Mouse (Mus musculus): ENCODE results near the gene Cdk5r1. TPM values are rescaled to one million over a fixed set of nuclear protein-coding genes. Genes with fewer than 3 reads are reported as not detected.

The Cdk5r1 gene
- total RNA-seq, 1 experiment = 1.8 TPM

- no peaks in the 10 kb centered on the region for H3K36me3 ChIP-seq (ENCODE audit: control insufficient read depth, insufficient read depth, low read length, poor library complexity, severe bottlenecking)
- peaks cover 1 to 15% of the 10 kb centered on the region in 2 experiments; a peak in 2 of 4 replicates for H3K4me1 ChIP-seq (ENCODE audit: control insufficient read depth in 2 of 2, insufficient read depth in 2 of 2, low read length in 2 of 2, poor library complexity in 1 of 2)
- H3K4me3 ChIP-seq (ENCODE audit: insufficient read depth in 1 of 2, low read depth in 1 of 2, low read length in 2 of 2, poor library complexity in 1 of 2, severe bottlenecking in 1 of 2) = no peak overlapping the region
- TF ChIP-seq HCFC1 (IDR thresholded peaks at IDR 0.05; ENCODE audit: borderline replicate concordance, insufficient read depth, low read length) (no peak), CHD2 (IDR thresholded peaks at IDR 0.05; ENCODE audit: low read depth, low read length) (no peak), ZC3H11A (IDR thresholded peaks at IDR 0.05; ENCODE audit: borderline replicate concordance, low read depth, low read length) (no peak), MAFK (IDR thresholded peaks at IDR 0.05; ENCODE audit: insufficient read depth, low read depth, low read length) (no peak)
- H3K9ac ChIP-seq (ENCODE audit: insufficient read depth, low read depth, low read length, poor library complexity, severe bottlenecking) = no peak overlapping the region
- DNase-seq (ENCODE audit: low read depth, low spot score) = no peak
- in situ Hi-C loops (cut with MboI; ENCODE audit: low sequenced_read_pairs in 2 of 2, unreplicated experiment in 2 of 2) = no loop called here
- no peak overlapping the region for H3K27ac ChIP-seq (ENCODE audit: insufficient read depth, low read depth, low read length, poor library complexity, severe bottlenecking)
- no peaks in the 10 kb centered on the region for H3K9me3 ChIP-seq (ENCODE audit: control insufficient read depth, insufficient read depth, low read depth, low read length)
Observed at GRCm38 (mm10) chr11:80497225-80497919, 20.5 kb downstream of the Cdk5r1 start.

- H3K9ac ChIP-seq (ENCODE audit: insufficient read depth, low read depth, low read length, poor library complexity, severe bottlenecking) = peak overlapping the region; percentile 36; the same call in 1 of the 2 replicates
- H3K27ac ChIP-seq (ENCODE audit: insufficient read depth, low read depth, low read length, poor library complexity, severe bottlenecking) = no peak overlapping the region; the same call in 1 of the 2 replicates
Observed at GRCm38 (mm10) chr11:80498328-80499070, 21.7 kb downstream of the Cdk5r1 start.

GRCm38 (mm10) chr11:80499550-80499952, 22.7 kb downstream of the Cdk5r1 start:
- Histone ChIP-seq H3K4me3 (ENCODE audit: insufficient read depth in 1 of 2, low read depth in 1 of 2, low read length in 2 of 2, poor library complexity in 1 of 2, severe bottlenecking in 1 of 2) (no peak overlapping the region), H3K9ac (ENCODE audit: insufficient read depth, low read depth, low read length, poor library complexity, severe bottlenecking) (no peak overlapping the region), H3K27ac (ENCODE audit: insufficient read depth, low read depth, low read length, poor library complexity, severe bottlenecking) (no peak overlapping the region), H3K4me1 (ENCODE audit: control insufficient read depth in 2 of 2, insufficient read depth in 2 of 2, low read length in 2 of 2, poor library complexity in 1 of 2) (peaks cover 1 to 17% of the 10 kb centered on the region in 2 experiments; a peak in 2 of 4 replicates), H3K36me3 (ENCODE audit: control insufficient read depth, insufficient read depth, low read length, poor library complexity, severe bottlenecking) (no peaks in the 10 kb centered on the region), H3K9me3 (ENCODE audit: control insufficient read depth, insufficient read depth, low read depth, low read length) (no peaks in the 10 kb centered on the region)
- DNase-seq (ENCODE audit: low read depth, low spot score) = no peak
- in situ Hi-C loops (cut with MboI; ENCODE audit: low sequenced_read_pairs in 2 of 2, unreplicated experiment in 2 of 2) = no loop called here
- TF ChIP-seq MAFK (IDR thresholded peaks at IDR 0.05; ENCODE audit: insufficient read depth, low read depth, low read length) (no peak), ZC3H11A (IDR thresholded peaks at IDR 0.05; ENCODE audit: borderline replicate concordance, low read depth, low read length) (no peak), HCFC1 (IDR thresholded peaks at IDR 0.05; ENCODE audit: borderline replicate concordance, insufficient read depth, low read length) (no peak), CHD2 (IDR thresholded peaks at IDR 0.05; ENCODE audit: low read depth, low read length) (no peak), ZNF384 (IDR thresholded peaks at IDR 0.05; ENCODE audit: low read depth, low read length) (no peak)

More at GRCm38 (mm10) chr11:80498328-80499070, 21.7 kb downstream of the Cdk5r1 start:
- Histone ChIP-seq H3K9me3 (ENCODE audit: control insufficient read depth, insufficient read depth, low read depth, low read length) (no peaks in the 10 kb centered on the region), H3K4me1 (ENCODE audit: control insufficient read depth in 2 of 2, insufficient read depth in 2 of 2, low read length in 2 of 2, poor library complexity in 1 of 2) (peaks cover 1 to 15% of the 10 kb centered on the region in 2 experiments; a peak in 2 of 4 replicates), H3K4me3 (ENCODE audit: insufficient read depth in 1 of 2, low read depth in 1 of 2, low read length in 2 of 2, poor library complexity in 1 of 2, severe bottlenecking in 1 of 2) (peak overlapping the region in 1 of 2 experiments; percentile 19; a peak in 1 of 4 replicates), H3K36me3 (ENCODE audit: control insufficient read depth, insufficient read depth, low read length, poor library complexity, severe bottlenecking) (no peaks in the 10 kb centered on the region)
- in situ Hi-C loops (cut with MboI; ENCODE audit: low sequenced_read_pairs in 2 of 2, unreplicated experiment in 2 of 2) = no loop called here
- no peak for TF ChIP-seq MAFK (IDR thresholded peaks at IDR 0.05; ENCODE audit: insufficient read depth, low read depth, low read length)
- no peak for TF ChIP-seq ZNF384 (IDR thresholded peaks at IDR 0.05; ENCODE audit: low read depth, low read length)
- no peak for TF ChIP-seq CHD2 (IDR thresholded peaks at IDR 0.05; ENCODE audit: low read depth, low read length)
- TF ChIP-seq ZC3H11A (IDR thresholded peaks at IDR 0.05; ENCODE audit: borderline replicate concordance, low read depth, low read length) = no peak
- no peak for TF ChIP-seq HCFC1 (IDR thresholded peaks at IDR 0.05; ENCODE audit: borderline replicate concordance, insufficient read depth, low read length)
- no peak for DNase-seq (ENCODE audit: low read depth, low spot score)

- DNase-seq (ENCODE audit: low read depth, low spot score) = no peak
- Histone ChIP-seq H3K36me3 (ENCODE audit: control insufficient read depth, insufficient read depth, low read length, poor library complexity, severe bottlenecking) (no peaks in the 10 kb centered on the region), H3K4me1 (ENCODE audit: control insufficient read depth in 2 of 2, insufficient read depth in 2 of 2, low read length in 2 of 2, poor library complexity in 1 of 2) (peaks cover 1 to 17% of the 10 kb centered on the region in 2 experiments; a peak in 2 of 4 replicates), H3K4me3 (ENCODE audit: insufficient read depth in 1 of 2, low read depth in 1 of 2, low read length in 2 of 2, poor library complexity in 1 of 2, severe bottlenecking in 1 of 2) (no peak overlapping the region), H3K9ac (ENCODE audit: insufficient read depth, low read depth, low read length, poor library complexity, severe bottlenecking) (no peak overlapping the region), H3K9me3 (ENCODE audit: control insufficient read depth, insufficient read depth, low read depth, low read length) (no peaks in the 10 kb centered on the region), H3K27ac (ENCODE audit: insufficient read depth, low read depth, low read length, poor library complexity, severe bottlenecking) (no peak overlapping the region)
- in situ Hi-C loops (cut with MboI; ENCODE audit: low sequenced_read_pairs in 2 of 2, unreplicated experiment in 2 of 2) = no loop called here
- TF ChIP-seq HCFC1 (IDR thresholded peaks at IDR 0.05; ENCODE audit: borderline replicate concordance, insufficient read depth, low read length) (no peak), MAFK (IDR thresholded peaks at IDR 0.05; ENCODE audit: insufficient read depth, low read depth, low read length) (no peak), ZC3H11A (IDR thresholded peaks at IDR 0.05; ENCODE audit: borderline replicate concordance, low read depth, low read length) (no peak), CHD2 (IDR thresholded peaks at IDR 0.05; ENCODE audit: low read depth, low read length) (no peak)
Observed at GRCm38 (mm10) chr11:80503281-80503680, 26.5 kb downstream of the Cdk5r1 start.

All from ES-E14 (cell line).